Mouse (Mus musculus) urinary bladder, postnatal 14 days (tissue): ENCODE results near the gene Slc26a11.
"Not testable (repeated sequence)": the region's sequence is repeated elsewhere in the genome, so short reads cannot be mapped to it uniquely, and the experiment has no call there.

Experiments used
- DNase-seq: peaks from one replicate; pipeline ENCODE4 v3.0.0; 2021; ENCODE audit warnings: low spot score

Gene Slc26a11

GRCm38 (mm10) chr11:119362769-119363533 is 7.6 kb downstream of the Slc26a11 start:
- no peak for DNase-seq

GRCm38 (mm10) chr11:119363534-119364145 is 8.3 kb downstream of the Slc26a11 start:
- DNase-seq: peak; percentile 66

- no peak for DNase-seq
Observed at GRCm38 (mm10) chr11:119375425-119375824, 20.1 kb downstream of the Slc26a11 start.

DNA sequence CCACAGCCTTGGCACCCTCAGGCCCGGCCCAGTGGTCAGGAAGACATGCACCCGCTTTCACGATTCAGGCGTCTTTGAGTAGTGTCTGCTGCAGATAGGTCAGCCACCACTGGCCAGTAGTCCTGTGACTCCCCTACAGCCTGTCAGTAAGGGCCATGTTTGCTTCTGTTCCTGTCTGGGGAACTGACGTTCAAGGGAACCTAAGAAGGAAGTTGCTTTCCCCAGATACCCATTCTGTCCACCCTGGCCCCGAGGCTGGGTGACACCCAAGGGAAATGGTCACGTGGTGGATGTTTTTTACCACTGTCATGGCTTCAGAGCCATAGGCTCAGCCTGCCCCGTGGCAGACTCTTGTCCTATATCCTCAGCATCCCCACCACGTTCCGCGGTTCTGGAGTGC is 22.0 kb downstream of the Slc26a11 start:
- no peak for DNase-seq

DNA sequence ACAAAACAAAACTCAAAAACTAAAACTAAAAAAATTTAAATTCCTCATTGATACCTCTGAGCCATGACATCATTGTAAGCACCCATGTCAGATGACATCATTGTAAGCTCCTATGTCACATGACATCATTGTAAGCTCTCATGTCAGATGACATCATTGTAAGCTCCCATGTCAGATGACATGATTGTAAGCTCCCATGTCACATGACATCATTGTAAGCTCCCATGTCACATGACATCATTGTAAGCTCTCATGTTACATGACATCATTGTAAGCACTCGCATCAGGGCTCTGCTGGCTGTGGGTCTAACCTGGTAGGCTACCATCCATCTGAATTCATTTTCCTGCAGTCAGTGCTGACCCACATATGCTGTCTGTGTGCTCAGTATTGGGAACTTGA is 23.2 kb downstream of the Slc26a11 start:
- no peak for DNase-seq

DNA sequence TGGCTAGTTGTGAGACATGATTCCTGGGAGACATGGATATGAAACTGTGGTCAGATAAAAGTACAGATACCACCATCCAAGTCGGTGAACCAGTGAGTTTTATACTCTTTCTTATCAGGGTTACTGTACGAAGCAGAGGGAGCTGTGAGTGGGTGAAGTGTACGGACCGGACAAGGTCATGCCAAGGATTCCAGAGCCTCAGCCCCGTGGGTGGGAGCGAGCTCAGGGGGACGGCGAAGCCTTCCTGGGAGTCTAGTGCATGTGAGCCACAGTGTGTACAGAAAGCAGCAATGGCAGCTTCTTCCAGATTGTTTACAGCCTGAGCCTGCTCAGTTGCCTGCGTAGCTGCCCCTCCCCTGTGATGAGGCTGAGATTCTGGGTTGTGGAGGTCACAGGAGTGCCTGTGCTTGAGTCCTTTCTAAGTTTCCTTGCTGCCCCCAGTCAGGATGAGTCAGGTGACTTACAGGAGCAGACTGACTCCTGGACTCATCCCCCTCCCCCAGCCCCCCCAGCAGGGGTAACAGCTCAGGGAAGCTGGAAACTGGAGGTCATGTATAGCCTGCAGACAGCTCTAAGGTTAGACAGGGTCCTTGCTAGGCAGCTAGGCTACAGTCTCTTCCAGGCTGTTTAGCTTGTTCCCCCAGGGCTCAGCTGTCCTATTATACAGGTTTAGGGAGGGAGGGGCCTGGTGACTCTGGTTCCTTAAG is 26.4 kb downstream of the Slc26a11 start:
- DNase-seq: no peak

DNA sequence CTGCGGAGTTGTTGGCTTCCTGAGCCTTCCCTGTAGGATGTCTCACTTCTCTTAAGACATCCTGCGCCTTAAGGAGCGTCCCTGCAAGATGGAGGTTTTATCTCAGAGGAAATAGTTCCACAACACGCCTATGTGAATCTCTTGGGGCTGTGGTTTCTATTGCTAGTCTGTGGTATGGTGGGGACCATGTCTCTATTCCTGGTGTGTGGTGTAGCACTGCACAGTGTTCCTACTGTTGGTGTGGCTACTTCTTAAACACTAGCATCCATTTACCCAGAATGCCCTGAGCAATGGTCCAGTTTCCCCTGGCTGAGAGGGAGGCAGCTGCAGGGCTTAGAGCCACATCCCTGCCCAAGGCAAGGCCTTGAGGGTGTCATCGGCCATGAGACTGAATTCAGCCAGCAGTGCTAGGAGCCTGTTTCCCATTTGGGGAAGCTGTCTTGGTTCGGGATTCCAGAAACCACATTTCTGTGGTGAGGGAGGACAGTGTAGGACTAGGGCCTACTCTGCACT is 27.0 kb downstream of the Slc26a11 start:
- no peak for DNase-seq

DNA sequence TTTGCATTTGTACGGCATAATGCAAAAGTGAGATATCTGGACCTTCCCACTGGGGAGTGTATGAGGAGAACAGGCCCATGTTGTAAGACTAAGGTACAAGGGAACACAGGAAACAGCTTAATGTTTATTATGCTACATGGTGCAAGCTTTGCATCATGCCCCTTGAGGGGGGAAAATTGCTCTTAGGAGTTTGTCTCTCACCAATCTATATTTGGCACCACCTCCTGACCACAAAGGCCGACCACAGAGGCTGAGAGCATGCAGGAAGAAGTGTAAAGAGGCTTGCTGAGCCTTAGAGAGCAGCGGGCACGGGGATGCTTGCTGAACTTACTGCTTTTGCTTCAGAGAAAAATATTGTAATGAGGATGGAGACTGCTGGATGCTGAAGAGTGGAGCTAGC is 29.5 kb downstream of the Slc26a11 start:
- DNase-seq: no peak

- no peak for DNase-seq
Observed at GRCm38 (mm10) chr11:119386306-119386705, 30.9 kb downstream of the Slc26a11 start.

GRCm38 (mm10) chr11:119387273-119387672 is 31.9 kb downstream of the Slc26a11 start:
- DNase-seq: not testable (repeated sequence)

- DNase-seq: peak; percentile 84
Observed at GRCm38 (mm10) chr11:119389851-119390270, 34.5 kb downstream of the Slc26a11 start.

- DNase-seq: peak; percentile 68
Observed at GRCm38 (mm10) chr11:119390271-119391231, 35.2 kb downstream of the Slc26a11 start.

DNA sequence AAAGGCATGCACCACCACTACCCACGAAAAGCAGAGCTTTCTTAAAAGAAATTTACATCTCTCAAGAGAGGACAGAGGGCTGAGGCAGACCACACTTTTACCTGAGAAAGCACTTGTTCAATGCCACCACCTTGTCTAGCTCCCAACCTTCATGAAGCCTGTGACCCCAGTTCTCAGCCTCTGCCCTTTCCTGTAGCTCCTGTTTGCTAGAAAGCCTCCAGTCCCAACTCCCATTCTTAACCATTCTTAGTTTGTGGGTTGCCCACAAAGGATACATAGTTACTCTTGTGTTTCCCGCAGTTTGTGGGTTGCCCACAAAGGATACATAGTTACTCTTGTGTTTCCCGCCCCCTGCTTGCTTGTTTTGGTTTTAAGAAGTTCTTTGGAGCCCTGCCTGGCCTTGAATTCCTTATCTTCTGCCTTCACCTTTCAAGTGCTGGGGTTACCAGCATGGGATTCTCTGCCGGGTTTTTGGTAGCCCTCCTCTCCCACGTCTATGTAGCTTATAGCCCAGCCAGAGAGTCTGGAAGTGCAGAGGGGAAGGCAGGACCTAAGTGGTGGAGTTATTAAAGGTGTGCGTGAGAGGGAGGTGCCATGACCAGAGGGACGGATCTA is 36.1 kb downstream of the Slc26a11 start:
- no peak for DNase-seq

DNA sequence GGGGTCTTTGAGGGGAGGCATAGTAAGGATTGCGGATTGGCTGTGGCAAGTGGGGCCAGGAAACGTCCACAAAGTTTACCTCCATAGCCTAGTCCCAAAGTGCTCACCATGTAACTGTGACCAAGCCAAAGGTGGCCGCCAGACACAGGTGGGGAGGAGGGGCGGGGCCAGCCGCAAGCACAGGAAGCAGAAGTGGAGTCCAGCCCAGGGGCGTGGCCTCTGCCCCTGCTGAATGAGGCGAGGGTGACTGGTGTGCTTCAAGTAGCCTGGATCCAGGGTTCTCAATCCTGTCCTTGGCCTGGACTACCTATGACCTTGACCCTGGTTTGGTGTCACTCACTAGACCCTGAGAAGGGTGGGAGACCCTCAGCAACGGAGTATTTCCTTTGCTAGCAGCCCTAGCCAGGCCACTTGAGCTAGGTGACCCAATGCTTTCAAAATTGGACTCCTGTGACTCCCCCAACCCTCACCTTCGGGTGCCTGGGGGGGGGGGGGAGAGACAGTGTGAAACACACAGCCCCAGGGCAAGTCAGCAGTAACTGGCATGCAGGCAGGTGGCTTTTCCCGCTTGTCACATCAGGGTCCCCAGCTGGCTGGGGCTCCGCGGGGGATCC is 36.8 kb downstream of the Slc26a11 start:
- DNase-seq: peak; percentile 84

- peak; percentile 62 for DNase-seq
Observed at GRCm38 (mm10) chr11:119392800-119393482, 37.6 kb downstream of the Slc26a11 start, which contains the start of gene Rnf213. TSS of gene Rnf213 (plus strand) at chr11:119393100.

DNA sequence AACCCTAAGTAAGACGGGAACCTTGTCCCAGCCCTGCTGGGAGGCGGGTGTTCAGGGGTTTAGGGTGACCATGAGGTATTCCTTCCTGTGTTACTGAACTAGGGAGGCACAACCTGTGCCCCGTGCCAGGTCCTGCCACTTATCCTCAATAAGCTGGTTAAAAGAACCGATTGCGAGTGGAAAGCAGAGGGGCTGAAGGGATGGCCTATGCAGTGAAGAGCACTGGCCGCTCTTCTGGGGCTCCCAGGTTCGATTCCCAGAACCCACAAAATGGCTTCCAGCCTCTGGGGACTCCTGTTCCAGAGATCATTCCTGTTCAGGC is 38.1 kb downstream of the Slc26a11 start:
- no peak for DNase-seq

DNA sequence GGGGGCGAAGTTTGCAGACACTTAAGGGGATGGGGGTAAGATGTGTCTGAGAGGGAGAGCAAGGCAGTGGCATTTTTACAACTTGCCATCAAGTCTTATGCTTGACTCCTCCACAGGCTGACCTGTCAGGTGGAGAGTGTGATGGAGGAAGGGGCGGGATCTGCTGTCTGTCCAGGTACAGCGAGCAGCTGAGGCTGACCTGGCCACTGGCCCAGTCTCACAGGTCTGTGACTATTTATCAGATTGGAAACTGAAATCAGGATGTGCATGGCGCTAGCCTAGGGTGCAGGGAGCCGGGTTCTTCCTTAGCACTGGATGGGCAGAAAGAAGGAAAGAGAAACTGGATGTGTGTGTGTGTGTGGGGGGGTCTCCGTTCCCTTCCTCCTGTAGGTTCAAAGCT is 38.9 kb downstream of the Slc26a11 start:
- peak; percentile 58 for DNase-seq

DNA sequence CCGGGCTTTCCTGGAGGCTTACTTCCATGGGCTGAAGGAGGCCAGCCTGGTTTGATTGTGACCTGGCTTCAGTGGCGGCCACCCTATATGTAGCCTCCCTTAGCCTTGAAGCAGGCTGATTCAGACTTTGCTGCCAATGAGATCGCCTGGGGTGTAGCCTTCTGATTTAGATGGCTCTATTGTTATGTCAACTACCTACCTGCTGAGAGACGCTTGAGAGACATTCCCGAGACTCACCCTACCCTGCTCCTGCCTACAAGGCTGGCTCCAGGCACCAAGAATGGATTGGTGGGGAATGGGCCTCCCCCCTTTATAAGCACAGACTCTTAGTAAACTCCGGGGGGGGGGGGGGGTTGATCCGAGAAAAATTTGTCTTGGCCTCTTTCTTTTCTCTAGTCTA is 40.0 kb downstream of the Slc26a11 start:
- no peak for DNase-seq

GRCm38 (mm10) chr11:119395931-119396330 is 40.6 kb downstream of the Slc26a11 start:
- DNase-seq: no peak

DNA sequence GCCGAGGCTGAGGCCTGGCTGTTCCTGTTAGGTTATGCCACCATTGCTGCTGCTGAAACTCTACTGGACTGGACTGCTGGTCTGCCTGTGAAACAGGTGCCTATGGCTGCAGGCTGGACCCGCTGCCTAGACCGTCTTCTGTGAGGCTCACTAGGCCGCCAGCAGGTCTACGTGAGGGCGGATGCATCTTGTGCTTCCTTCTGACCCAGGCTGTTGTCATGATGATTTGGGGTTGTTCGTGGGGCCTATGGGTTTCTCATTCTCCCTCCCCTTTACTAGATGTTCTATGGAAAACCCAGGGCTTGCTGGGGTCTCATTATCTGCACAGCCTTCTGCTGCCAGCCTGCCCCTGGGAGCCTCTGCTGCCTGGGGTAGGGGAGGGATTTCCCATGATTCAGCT is 41.1 kb downstream of the Slc26a11 start:
- DNase-seq: no peak
